Mouse (Mus musculus) testis, adult 2 months (tissue): Measurements from ENCODE around the gene Grm7.

Experiments used
- CTCF ChIP-seq: fragments of 200-500 bp; IDR thresholded peaks from 2 replicates; pipeline ENCODE4 v1.5.1; 2012; ENCODE audit warnings: low read depth, mild to moderate bottlenecking, inconsistent platforms, low read length, moderate library complexity; ENCODE audit not compliant: control insufficient read depth, insufficient read depth, insufficient replicate concordance
- POLR2A ChIP-seq: fragments of 200-500 bp; IDR thresholded peaks from 2 replicates; pipeline ENCODE4 v1.6.1; 2012; ENCODE audit warnings: low read depth, mild to moderate bottlenecking, inconsistent platforms, low read length, moderate library complexity; ENCODE audit not compliant: control insufficient read depth

DNA sequence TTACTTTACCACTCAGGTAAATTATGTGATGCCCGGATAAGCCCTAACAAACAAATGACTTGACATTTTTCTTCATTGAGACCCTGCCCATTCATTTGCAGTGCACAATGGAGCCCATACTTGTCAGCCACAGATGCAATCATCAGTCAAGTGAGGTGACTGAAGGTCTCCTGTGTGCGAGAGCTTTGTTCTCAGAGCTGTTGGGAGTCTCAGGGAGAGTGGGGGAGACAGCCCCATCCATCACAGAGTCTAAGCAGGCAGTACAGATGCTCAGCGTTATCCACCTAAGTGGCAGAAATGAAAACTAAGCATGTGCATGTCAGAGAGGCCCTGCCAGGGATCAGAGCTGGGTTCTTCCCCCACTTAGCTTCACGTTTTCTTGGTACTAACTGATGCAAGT, 631.3 kb downstream of the Grm7 start:
- no peak for TF ChIP-seq POLR2A
- no peak for TF ChIP-seq CTCF
